Mouse (Mus musculus) gastrocnemius, adult 18-20 months (tissue): Measurements from ENCODE around the gene Zfyve21. TPM values are rescaled to one million over a fixed set of nuclear protein-coding genes. Genes with fewer than 3 reads are reported as not detected.

Experiments
- DNase-seq: peaks from one replicate; pipeline ENCODE4 v3.0.0; 2021; ENCODE audit warnings: low spot score
- total RNA-seq, 2 experiments: library from RNA; stranded (reverse); gene quantifications; 2 replicates each; pipeline ENCODE4 v1.2.3; 2021

The Zfyve21 gene
- total RNA-seq, 2 experiments from 2014 or later: 13.6 to 15.8 TPM

- DNase-seq: no peak
These were observed 15.5 kb upstream of the Zfyve21 start for GRCm38 (mm10) chr12:111798493-111798892.

- DNase-seq: no peak
These were observed 13.3 kb upstream of the Zfyve21 start for GRCm38 (mm10) chr12:111800459-111801183.

- DNase-seq: no peak
These were observed 10.4 kb upstream of the Zfyve21 start for GRCm38 (mm10) chr12:111803538-111803937.

GRCm38 (mm10) chr12:111808775-111809174, 5.2 kb upstream of the Zfyve21 start:
- DNase-seq: no peak

GRCm38 (mm10) chr12:111809762-111810161, 4.2 kb upstream of the Zfyve21 start:
- DNase-seq: peak; percentile 82

- no peak for DNase-seq
These were observed 1.9 kb upstream of the Zfyve21 start for GRCm38 (mm10) chr12:111812075-111812474.

- no peak for DNase-seq
These were observed 1.4 kb upstream of the Zfyve21 start for GRCm38 (mm10) chr12:111812611-111813010.

- no peak for DNase-seq
These were observed 732 bp upstream of the Zfyve21 start for GRCm38 (mm10) chr12:111813111-111813765.

GRCm38 (mm10) chr12:111814769-111815762, 1.1 kb downstream of the Zfyve21 start:
- no peak for DNase-seq

GRCm38 (mm10) chr12:111816528-111816927, 2.6 kb downstream of the Zfyve21 start:
- DNase-seq: no peak

GRCm38 (mm10) chr12:111816967-111817366, 3.0 kb downstream of the Zfyve21 start:
- no peak for DNase-seq

- DNase-seq: no peak
These were observed 4.0 kb downstream of the Zfyve21 start for GRCm38 (mm10) chr12:111817991-111818390.

GRCm38 (mm10) chr12:111819936-111820335, 6.0 kb downstream of the Zfyve21 start:
- no peak for DNase-seq

GRCm38 (mm10) chr12:111820708-111821107, 6.7 kb downstream of the Zfyve21 start:
- DNase-seq: no peak

- DNase-seq: no peak
These were observed 8.0 kb downstream of the Zfyve21 start for GRCm38 (mm10) chr12:111821931-111822330.

- no peak for DNase-seq
These were observed 13.6 kb downstream of the Zfyve21 start for GRCm38 (mm10) chr12:111827556-111827955.

- no peak for DNase-seq
These were observed 15.5 kb downstream of the Zfyve21 start for GRCm38 (mm10) chr12:111829447-111829846.

- no peak for DNase-seq
These were observed 16.0 kb downstream of the Zfyve21 start for GRCm38 (mm10) chr12:111829954-111830353.

- no peak for DNase-seq
These were observed 16.4 kb downstream of the Zfyve21 start for GRCm38 (mm10) chr12:111830375-111830774.

- no peak for DNase-seq
These were observed 18.7 kb downstream of the Zfyve21 start for GRCm38 (mm10) chr12:111832643-111833042.

GRCm38 (mm10) chr12:111833457-111833856, 19.5 kb downstream of the Zfyve21 start:
- DNase-seq: no peak
